Mouse (Mus musculus): ENCODE measurements around the gene 1500009L16Rik.

GRCm38 (mm10) chr10:83729076-83729475 lies 6.4 kb downstream of the 1500009L16Rik start:
- TF ChIP-seq POLR2A (IDR thresholded peaks at IDR 0.05; ENCODE audit: insufficient read length, low read depth) (no peak), CEBPB (IDR thresholded peaks at IDR 0.05; ENCODE audit: insufficient read depth, poor library complexity, severe bottlenecking) (no peak), TCF12 (IDR thresholded peaks at IDR 0.05; ENCODE audit: insufficient read depth, poor library complexity, severe bottlenecking) (no peak), TCF3 (IDR thresholded peaks at IDR 0.05; ENCODE audit: insufficient read length, low read depth) (no peak), MAX (IDR thresholded peaks at IDR 0.05; ENCODE audit: low read depth) (no peak), POLR2AphosphoS2 (IDR thresholded peaks at IDR 0.05; ENCODE audit: insufficient read length, low read depth) (no peak)
